Mouse (Mus musculus) heart, postnatal 4 days (tissue): ENCODE data around the gene Mctp2. TPM values are rescaled to one million over a fixed set of nuclear protein-coding genes. Genes with fewer than 3 reads are reported as not detected.

Experiments
- DNase-seq: peaks from one replicate; pipeline ENCODE4 v3.0.0; 2021
- total RNA-seq, 2 experiments: library from RNA; stranded (reverse); gene quantifications; 2 replicates each; pipeline ENCODE4 v1.2.3; 2021

Mctp2 gene
- under 1 TPM; 0.34 to 0.41 TPM for total RNA-seq

GRCm38 (mm10) chr7:72306382-72306841 is at the start of gene Mctp2:
TSS of gene Mctp2 (minus strand) at chr7:72306608.
- DNase-seq = peak; percentile 40

- no peak for DNase-seq
Measured at GRCm38 (mm10) chr7:72345901-72346300, 39.5 kb upstream of the Mctp2 start.

- DNase-seq = no peak
Measured at GRCm38 (mm10) chr7:72343751-72344150, 37.3 kb upstream of the Mctp2 start.

GRCm38 (mm10) chr7:72342822-72343221 is 36.4 kb upstream of the Mctp2 start:
- DNase-seq = no peak

- DNase-seq = no peak
Measured at GRCm38 (mm10) chr7:72325961-72326360, 19.6 kb upstream of the Mctp2 start.

GRCm38 (mm10) chr7:72320906-72321305 is 14.5 kb upstream of the Mctp2 start:
- DNase-seq = no peak

- DNase-seq = no peak
Measured at GRCm38 (mm10) chr7:72320441-72320840, 14.0 kb upstream of the Mctp2 start.

GRCm38 (mm10) chr7:72314395-72315060 is 8.1 kb upstream of the Mctp2 start:
- DNase-seq = no peak

GRCm38 (mm10) chr7:72313908-72314307 is 7.5 kb upstream of the Mctp2 start:
- DNase-seq = no peak

- DNase-seq = no peak
Measured at GRCm38 (mm10) chr7:72311582-72311981, 5.2 kb upstream of the Mctp2 start.

GRCm38 (mm10) chr7:72308078-72308477 is 1.7 kb upstream of the Mctp2 start:
- no peak for DNase-seq

- no peak for DNase-seq
Measured at GRCm38 (mm10) chr7:72306847-72307246, 439 bp upstream of the Mctp2 start.

- no peak for DNase-seq
Measured at GRCm38 (mm10) chr7:72305971-72306370, 437 bp downstream of the Mctp2 start.

- DNase-seq = no peak
Measured at GRCm38 (mm10) chr7:72301667-72302066, 4.7 kb downstream of the Mctp2 start.

GRCm38 (mm10) chr7:72299726-72300125 is 6.7 kb downstream of the Mctp2 start:
- no peak for DNase-seq

GRCm38 (mm10) chr7:72297013-72297412 is 9.4 kb downstream of the Mctp2 start:
- DNase-seq = no peak

- DNase-seq = no peak
Measured at GRCm38 (mm10) chr7:72296171-72296570, 10.2 kb downstream of the Mctp2 start.

GRCm38 (mm10) chr7:72294886-72295285 is 11.5 kb downstream of the Mctp2 start:
- no peak for DNase-seq

GRCm38 (mm10) chr7:72293784-72294538 is 12.4 kb downstream of the Mctp2 start:
- DNase-seq = no peak

- DNase-seq = no peak
Measured at GRCm38 (mm10) chr7:72292232-72292913, 14.0 kb downstream of the Mctp2 start.

- DNase-seq = no peak
Measured at GRCm38 (mm10) chr7:72280721-72281120, 25.7 kb downstream of the Mctp2 start.

- no peak for DNase-seq
Measured at GRCm38 (mm10) chr7:72278412-72278811, 28.0 kb downstream of the Mctp2 start.

GRCm38 (mm10) chr7:72275513-72275912 is 30.9 kb downstream of the Mctp2 start:
- DNase-seq = no peak
